Mouse (Mus musculus) brown adipose tissue, adult 24 weeks (tissue): Measurements from ENCODE around the gene Dio3. TPM values are rescaled to one million over a fixed set of nuclear protein-coding genes. Genes with fewer than 3 reads are reported as not detected.

ENCODE experiments used
- H3K27ac ChIP-seq: fragments of 200-500 bp; replicated peaks from 2 replicates; pipeline ENCODE4 v1.5.1; 2012; ENCODE audit warnings: low read depth, mild to moderate bottlenecking, low read length
- H3K4me1 ChIP-seq: fragments of 200-500 bp; 2 replicates; pipeline ENCODE4 v1.6.1; 2012; ENCODE audit warnings: low read length, mixed read lengths; ENCODE audit not compliant: control insufficient read depth, insufficient read depth, insufficient read length
- H3K4me3 ChIP-seq: fragments of 200-500 bp; 2 replicates; pipeline ENCODE4 v1.5.1; 2012; ENCODE audit warnings: low read depth, mild to moderate bottlenecking, low read length, moderate library complexity; ENCODE audit not compliant: insufficient read depth
- polyA plus RNA-seq: library from polyadenylated mRNA; stranded (reverse); fragments of >200 nt; gene quantifications from 2 replicates; pipeline ENCODE4 v1.2.4, GENCODE M21; 2012; ENCODE audit not compliant: missing spikeins, insufficient read depth, insufficient read length

Dio3 gene
- polyA plus RNA-seq, result not detected in 2 replicates

DNA sequence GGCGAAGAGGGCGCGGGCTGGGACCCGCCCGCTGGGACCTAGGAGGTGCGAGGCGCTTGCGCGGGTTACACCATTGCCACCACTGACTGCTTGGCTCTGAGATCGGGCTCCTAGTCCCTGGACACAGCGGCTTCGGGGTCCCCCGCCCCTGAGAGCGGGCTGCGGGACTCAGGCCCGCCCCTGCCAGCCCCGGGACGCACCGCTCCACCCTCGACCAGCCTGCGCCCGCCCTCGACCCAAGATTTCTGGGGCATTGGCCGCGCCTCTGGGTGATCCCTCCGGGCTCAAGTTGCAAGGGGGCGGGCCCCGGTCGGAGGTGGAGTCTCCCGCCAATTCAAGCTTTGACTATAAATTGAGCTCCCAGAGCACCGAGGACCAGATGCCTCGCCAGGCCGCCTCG is at the start of gene Dio3:
TSS of gene Dio3 (plus strand) at position 216 of the 400 bp plus-strand sequence.
- Histone ChIP-seq H3K4me3 (0 out of 2 replicates have a peak within 1 kb of the TSS, but pooled peaks have one; percentile 1), H3K27ac (no peak within 1 kb of the TSS), H3K4me1 (no peaks in the 10 kb centered on the region)

DNA sequence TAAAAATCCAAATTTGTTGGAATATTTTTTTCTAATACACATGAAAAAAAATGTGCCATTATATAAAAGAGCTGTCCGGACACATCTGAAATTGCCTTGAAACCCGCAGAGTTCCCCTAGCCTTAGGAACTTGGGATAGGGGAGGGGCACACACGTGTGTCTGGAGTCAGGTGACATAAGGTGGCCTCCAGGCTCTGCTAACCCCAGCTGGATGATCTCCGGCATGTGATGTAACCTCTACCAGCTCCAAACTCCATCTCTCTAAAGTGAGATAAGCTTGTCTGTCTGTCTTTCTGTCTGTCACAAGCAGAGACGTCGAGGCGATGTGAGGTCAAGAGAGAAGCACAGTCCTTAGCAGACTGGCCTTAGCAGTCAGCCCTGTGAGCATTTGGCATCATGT is 48.6 kb upstream of the Dio3 start:
- Histone ChIP-seq H3K4me3 (no peak overlapping the region), H3K27ac (no peak overlapping the region), H3K4me1 (no peaks in the 10 kb centered on the region)

DNA sequence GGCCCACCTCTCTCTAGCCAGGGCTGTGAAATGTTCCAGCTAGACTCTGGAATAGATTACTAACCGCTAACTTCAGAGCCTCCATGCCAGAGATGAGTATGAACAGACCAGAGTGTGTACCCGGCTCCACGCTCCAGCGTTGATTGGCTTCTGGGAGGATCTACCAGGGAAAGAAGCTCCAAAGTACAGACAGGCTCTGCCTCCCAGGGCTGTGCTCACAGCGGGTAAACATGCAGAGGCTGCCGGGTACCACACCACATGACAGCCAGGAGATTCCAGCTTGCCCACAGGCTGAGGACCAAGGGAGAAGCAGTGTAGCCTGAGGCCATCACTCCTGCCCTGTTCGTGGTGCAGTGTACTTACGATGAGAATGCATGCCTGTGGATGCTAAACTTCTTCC is 48.1 kb upstream of the Dio3 start:
- no peaks in the 10 kb centered on the region for H3K4me1 ChIP-seq
- H3K4me3 ChIP-seq, result no peak overlapping the region
- H3K27ac ChIP-seq, result no peak overlapping the region

DNA sequence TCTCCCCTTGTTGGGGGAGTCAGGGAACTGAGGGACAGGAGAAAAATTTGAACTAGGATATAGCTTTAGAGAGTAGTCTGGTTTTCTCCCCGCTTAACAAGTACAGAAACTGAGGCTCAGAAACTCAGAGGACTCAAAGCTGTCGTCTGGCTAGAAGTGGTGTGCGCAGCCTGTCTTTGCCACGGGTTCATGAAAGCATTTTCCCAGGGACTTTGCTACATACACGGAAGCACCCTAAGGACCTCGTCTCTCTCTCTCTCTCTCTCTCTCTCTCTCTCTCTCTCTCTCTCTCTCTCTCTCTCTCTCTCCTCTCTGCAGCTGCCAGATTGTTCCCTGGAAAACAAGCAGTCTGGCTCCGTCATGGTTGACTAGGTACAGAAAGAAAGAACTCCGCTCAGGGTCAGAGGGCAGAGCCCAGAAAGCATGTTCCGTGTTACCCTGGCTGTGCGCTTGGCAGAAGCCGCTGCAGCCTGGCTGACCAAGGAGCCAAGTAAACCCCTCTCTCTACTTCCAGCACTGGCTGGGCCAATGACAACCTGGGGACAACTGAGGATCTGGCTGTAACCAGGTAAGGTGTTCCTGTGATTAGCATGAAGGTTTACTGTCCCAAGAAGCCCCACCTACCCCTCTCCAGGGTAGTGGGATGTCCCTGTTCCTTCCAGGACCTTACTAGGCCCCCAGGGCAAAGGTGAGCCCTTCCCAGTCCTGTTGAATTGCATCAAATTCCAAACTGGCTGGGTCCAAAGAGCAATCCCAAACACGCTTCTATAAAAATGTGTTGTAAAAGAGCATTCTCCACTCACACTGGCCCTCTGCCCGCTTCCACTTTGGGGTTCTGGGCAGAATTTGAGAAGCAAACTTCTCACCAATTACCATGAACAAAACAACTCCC is 46.9 kb upstream of the Dio3 start:
- Histone ChIP-seq H3K4me3 (no peak overlapping the region), H3K4me1 (no peaks in the 10 kb centered on the region), H3K27ac (no peak overlapping the region)

DNA sequence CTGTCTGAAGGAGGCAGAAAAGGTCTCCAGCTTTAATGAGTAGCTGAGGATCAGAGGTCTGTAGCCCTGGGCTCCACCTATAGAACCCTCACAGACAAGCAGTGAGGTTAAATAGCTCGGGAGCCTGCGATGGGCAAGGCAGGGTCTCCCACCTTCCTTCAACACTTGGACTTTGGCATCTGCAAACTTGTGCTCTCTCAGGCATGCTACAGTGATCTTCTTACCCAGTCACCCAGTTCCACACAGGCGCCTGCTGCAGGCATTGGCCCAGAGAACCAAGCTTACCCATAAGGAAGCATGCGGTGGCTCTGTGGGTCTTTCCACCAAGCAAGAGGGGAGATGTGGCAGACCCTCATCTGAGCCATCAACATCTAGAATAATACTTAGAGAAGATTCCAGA is 43.0 kb upstream of the Dio3 start:
- no peaks in the 10 kb centered on the region for H3K4me1 ChIP-seq
- H3K27ac ChIP-seq, result no peak overlapping the region
- H3K4me3 ChIP-seq, result no peak overlapping the region

DNA sequence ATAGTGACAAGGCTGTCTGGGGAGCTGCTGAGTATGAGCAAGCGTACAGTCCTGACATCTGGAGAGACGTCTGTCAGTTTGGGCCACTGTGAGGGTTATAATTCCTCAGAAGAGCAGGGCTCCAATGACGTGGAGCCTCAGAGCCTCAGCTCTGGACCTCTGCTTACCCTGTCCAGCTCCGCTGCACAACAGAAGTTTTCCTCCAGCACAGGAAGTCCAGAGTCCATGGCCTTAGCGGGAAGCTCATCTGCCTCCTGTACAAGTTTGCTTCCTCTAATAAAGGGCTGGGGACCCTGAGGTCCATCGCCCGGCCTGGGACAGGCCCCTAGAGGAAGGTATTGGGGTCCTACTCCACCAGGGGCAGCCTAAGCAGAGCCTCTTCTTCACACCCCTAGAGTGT is 41.8 kb upstream of the Dio3 start:
- no peaks in the 10 kb centered on the region for H3K4me1 ChIP-seq
- H3K27ac ChIP-seq, result no peak overlapping the region
- no peak overlapping the region for H3K4me3 ChIP-seq

DNA sequence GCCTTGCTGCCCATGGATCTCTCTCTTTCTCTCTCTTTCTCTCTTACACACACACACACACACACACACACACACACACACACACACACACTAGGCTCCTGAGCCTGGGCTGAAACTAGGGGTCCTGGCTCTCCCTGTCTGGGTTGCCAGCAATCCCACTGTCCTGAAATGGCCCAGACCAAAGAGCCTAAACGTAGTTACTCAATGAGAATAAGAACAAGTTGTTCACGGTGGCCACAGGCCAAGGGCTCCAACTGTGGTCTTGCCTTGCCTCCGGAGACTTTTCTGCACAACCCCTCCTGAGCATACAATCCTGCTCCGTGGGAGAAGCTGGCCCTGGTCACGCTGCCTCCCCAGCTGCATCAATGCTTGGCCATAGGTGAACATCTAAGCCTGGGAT is 39.5 kb upstream of the Dio3 start:
- no peaks in the 10 kb centered on the region; the same call in 1 of the 2 replicates for H3K4me1 ChIP-seq
- H3K27ac ChIP-seq, result no peak overlapping the region
- no peak overlapping the region for H3K4me3 ChIP-seq

DNA sequence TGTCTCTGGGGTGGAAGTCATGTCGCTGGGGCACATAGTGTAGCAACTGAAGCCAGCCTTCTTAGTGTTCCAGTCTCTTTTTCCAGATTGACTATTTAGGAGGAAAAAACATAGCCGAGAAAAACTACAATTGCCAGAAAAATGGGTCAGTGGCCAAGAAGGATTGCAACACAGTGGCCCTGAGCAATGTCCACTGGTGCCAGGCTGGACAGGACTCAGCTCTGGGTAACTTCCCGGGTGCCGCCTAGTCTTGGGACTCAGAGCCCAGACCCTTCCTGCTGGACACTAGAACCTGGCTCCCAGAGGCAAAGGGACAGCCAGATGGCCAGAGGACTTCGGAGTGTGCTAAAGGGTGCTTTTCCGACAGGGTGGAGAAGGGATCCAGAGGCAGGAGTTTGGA is 34.3 kb upstream of the Dio3 start:
- no peaks in the 10 kb centered on the region; the same call in 1 of the 2 replicates for H3K4me1 ChIP-seq
- H3K27ac ChIP-seq, result no peak overlapping the region
- H3K4me3 ChIP-seq, result no peak overlapping the region

DNA sequence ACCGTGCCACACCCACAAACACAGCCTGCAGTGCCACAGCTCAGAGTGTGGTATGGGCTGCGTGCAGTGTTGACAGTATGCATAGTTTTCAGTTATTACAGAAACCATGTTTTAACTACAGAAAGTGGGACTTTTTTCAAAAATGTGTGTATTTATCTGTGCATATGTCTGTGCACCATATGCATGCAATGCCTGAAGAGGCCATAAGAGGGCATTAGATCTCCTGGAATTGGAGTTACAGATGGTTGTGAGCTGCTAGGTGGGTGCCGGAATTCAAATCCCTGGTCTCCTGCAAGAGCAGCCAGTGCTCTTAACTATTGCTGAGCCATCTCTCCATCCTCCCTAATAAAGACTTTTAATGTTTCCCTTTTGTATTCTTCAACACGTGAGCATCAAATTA is 33.4 kb upstream of the Dio3 start:
- H3K4me1 ChIP-seq, result no peaks in the 10 kb centered on the region; the same call in 1 of the 2 replicates
- no peak overlapping the region for H3K4me3 ChIP-seq
- H3K27ac ChIP-seq, result no peak overlapping the region

DNA sequence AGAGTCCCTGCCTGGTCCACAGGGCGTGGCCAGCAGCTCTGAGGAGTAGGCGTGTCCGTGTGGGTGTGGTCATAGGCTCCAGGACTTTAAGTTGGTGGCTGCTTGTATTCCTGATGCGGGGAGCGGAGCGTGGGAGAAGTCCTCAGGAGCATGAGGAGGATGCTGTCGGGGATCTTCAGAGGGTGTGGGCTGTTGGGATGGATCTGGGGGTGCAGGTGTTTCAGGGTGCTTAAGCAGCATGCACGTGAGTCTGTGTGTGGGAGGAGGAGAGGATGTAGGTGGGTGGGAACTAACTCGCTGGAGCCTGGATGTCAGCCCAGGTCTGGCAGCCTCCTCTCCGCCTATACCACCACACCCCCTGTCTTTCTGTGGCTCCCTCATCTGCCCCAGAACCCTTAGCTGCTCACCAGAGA is 26.7 kb upstream of the Dio3 start:
- Histone ChIP-seq H3K4me1 (no peaks in the 10 kb centered on the region), H3K4me3 (no peak overlapping the region), H3K27ac (no peak overlapping the region)

DNA sequence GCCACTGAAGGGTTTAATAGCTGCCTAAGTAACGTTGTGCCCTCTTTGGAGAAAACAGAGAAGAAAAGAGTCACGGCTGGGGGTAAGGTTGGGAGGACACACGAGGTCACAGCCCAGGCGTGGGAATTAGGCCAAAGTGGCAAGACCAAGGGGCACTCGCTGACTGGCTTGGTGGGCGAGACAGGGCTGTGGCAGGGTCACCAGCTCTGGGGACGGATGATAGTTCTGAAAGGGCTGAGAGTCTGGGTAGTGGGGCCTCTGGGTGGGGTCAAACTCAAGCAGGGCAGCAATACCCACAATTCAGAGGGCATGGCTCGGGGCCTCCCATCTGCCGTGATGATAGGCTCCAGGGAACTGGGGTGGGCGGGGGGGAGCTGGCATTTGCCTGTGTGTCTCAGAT is 23.1 kb upstream of the Dio3 start:
- Histone ChIP-seq H3K4me1 (no peaks in the 10 kb centered on the region), H3K4me3 (no peak overlapping the region), H3K27ac (no peak overlapping the region)

DNA sequence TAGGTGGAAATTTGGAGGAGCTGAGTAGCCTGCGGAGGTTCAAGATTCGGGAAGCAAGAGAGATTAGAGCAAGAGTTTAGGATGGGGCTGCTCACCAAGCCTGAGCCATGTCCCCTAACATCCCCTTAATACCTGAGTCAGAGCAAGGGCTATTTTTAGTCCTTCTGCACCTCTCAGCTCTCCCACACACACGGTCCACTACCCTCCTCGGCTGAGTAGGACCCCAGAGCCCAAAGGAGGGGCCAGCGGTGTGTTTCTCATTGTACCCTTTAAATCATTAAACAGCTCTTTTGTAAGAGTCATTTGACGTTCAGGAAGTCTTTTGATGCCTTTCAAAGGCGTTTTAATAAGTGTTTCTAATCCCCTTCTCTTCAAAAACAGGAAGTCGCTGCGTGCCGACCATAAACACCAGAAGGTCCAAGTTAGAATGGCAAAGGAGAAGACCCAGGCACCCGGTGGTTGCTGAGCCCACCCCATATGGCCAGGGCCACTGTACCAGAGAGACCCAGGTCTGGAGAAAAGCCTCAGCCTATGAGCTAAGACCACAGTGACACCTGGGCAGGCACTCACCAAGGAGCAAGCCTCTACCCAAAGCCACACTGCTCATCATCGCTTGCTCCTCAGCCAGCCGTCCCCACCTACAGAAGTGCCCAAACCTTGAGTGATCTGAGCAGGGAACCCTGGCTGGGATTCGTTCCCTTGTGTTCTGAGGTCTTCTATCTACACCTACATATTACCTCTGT is 22.2 kb upstream of the Dio3 start:
- Histone ChIP-seq H3K4me3 (no peak overlapping the region), H3K27ac (no peak overlapping the region), H3K4me1 (no peaks in the 10 kb centered on the region)

DNA sequence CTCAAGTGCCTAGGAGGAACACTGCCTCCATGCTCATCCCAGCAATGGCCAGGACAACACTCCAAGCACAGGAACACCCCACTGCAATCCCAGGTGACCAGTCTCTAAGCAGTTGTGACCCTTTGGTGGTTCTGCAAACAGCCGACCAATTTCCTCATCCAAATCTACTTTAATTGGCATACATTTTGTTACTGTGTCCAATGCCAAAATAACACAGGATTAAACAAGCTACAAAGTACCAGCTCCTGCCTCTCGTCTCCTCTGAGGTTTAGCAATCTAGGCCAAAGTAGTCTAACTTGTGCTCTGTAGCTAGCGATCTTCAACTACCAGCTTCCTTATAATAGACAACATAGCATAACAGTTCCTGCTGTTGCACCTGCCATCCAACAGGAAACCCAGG is 10.6 kb upstream of the Dio3 start:
- Histone ChIP-seq H3K4me3 (no peak overlapping the region), H3K4me1 (no peaks in the 10 kb centered on the region), H3K27ac (no peak overlapping the region)

DNA sequence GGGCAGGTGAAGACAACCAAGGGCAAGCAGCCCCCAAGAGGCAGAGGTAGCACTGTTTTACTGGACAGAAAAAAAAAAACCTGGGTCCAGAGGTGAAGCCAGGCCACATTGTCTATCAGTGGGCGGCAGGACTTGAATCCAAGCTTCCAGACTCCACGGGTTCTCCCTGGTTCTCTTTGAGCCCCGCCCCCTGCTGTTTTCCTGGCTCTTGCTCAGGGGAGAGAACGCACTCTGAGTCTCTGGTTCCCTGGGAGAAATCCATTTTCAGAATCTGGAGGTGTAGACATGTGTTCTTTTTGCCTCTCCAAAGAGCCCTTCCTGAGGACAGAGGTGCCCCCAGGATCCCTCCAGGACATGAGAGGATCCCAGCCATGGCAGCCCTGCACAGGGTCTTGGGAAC is 9.2 kb upstream of the Dio3 start:
- H3K27ac ChIP-seq, result no peak overlapping the region
- no peak overlapping the region for H3K4me3 ChIP-seq
- no peaks in the 10 kb centered on the region for H3K4me1 ChIP-seq

DNA sequence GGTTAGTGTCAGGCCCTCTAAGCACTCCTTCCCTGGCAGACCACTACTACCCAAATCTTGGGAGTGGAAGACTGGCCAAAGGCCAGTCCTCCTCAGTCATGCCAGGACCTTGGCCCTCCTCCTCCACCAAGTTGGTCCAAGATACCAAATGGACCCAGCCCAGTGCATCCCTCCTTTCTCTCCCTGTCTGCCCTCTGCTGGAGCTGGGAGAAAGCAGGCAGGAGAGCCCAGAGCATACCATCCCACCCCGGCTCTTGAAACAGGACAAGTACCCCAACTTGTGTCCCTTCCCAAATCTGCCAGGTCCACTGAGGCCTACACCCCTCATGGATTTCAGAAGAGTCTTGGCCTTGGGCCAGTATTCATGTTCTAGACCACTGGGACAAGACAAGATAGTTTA is 2.8 kb upstream of the Dio3 start:
- no peaks in the 10 kb centered on the region for H3K4me1 ChIP-seq
- no peak overlapping the region for H3K4me3 ChIP-seq
- no peak overlapping the region for H3K27ac ChIP-seq
